In genomic region chr2:116899615-116900272, GRCm38 (mm10) we compare ENCODE assay signal across 7 mouse cellular contexts. TPM values are rescaled to one million over a fixed set of nuclear protein-coding genes. Genes with fewer than 3 reads are reported as not detected.
DNase-seq lines count a peak whose midpoint lies in the region; ATAC-seq lines count a peak whose summit lies in the region.

No protein-coding gene starts in this region.

- peaks cover 8% of the 10 kb centered on the region for H3K4me1 ChIP-seq in limb, embryonic 10.5 days
- H3K4me1 ChIP-seq in midbrain, embryonic 12.5 days = peaks cover 6% of the 10 kb centered on the region

- ATAC-seq in midbrain, embryonic 12.5 days (ENCODE audit: low FRiP score, low read depth) = peak; percentile 72

- H3K4me2 ChIP-seq in midbrain, embryonic 12.5 days (replicated peaks) = peak overlapping the region; percentile 56

- H3K9me3 ChIP-seq in limb, embryonic 10.5 days (replicated peaks) = no peaks in the 10 kb centered on the region
- H3K9me3 ChIP-seq in midbrain, embryonic 12.5 days = no peaks in the 10 kb centered on the region

- DNase-seq in adrenal gland, postnatal 10 days = peak; percentile 93
- peak; percentile 82 for DNase-seq in embryo, embryonic 9.5 days (ENCODE audit: extremely low spot score)
- peak; percentile 97 for DNase-seq in heart, adult 11 months
- peak; percentile 92 for DNase-seq in kidney, adult 18-20 months
- DNase-seq in limb, embryonic 10.5 days (ENCODE audit: low spot score) = peak; percentile 91
- peak; percentile 83 for DNase-seq in skeletal muscle tissue, adult 2 months (ENCODE audit: low read depth, low spot score)

- 15% methylated on average over 19 of the region's 19 CpGs for WGBS in limb, embryonic 10.5 days
- 19% methylated on average over 19 of the region's 19 CpGs for WGBS in midbrain, embryonic 12.5 days

- H3K27ac ChIP-seq in limb, embryonic 10.5 days = peak overlapping the region; percentile 84
- no peak overlapping the region for H3K27ac ChIP-seq in midbrain, embryonic 12.5 days (replicated peaks)

- H3K36me3 ChIP-seq in limb, embryonic 10.5 days = no peaks in the 10 kb centered on the region
- no peaks in the 10 kb centered on the region for H3K36me3 ChIP-seq in midbrain, embryonic 12.5 days

- no peaks in the 10 kb centered on the region for H3K27me3 ChIP-seq in limb, embryonic 10.5 days (ENCODE audit: low read depth, poor library complexity, severe bottlenecking)
- peaks cover 25% of the 10 kb centered on the region for H3K27me3 ChIP-seq in midbrain, embryonic 12.5 days

- H3K9ac ChIP-seq in midbrain, embryonic 12.5 days (replicated peaks) = peak overlapping the region; percentile 39

- peak overlapping the region; percentile 46 for H3K4me3 ChIP-seq in limb, embryonic 10.5 days
- peak overlapping the region; percentile 32 for H3K4me3 ChIP-seq in midbrain, embryonic 12.5 days

RNA-seq across cellular contexts. Expression of gene Tmco5, which starts 21.3 kb away (rescaled TPM):
- total RNA-seq in adrenal gland, postnatal 10 days (2021) = not detected
- polyA plus RNA-seq in limb, embryonic 10.5 days (2016; fragmentation: Nextera tagmentation; extraction: Ambion mirVana) = not detected in 2 replicates
- polyA plus RNA-seq in midbrain, embryonic 12.5 days (2016; fragmentation: Nextera tagmentation; extraction: Ambion mirVana) = not detected in 2 replicates
